Mouse (Mus musculus): ENCODE data around the gene Setd5. TPM values are rescaled to one million over a fixed set of nuclear protein-coding genes. Genes with fewer than 3 reads are reported as not detected.

The Setd5 gene
- polyA plus RNA-seq, 2 experiments, result 90.2 to 93.8 TPM

DNA sequence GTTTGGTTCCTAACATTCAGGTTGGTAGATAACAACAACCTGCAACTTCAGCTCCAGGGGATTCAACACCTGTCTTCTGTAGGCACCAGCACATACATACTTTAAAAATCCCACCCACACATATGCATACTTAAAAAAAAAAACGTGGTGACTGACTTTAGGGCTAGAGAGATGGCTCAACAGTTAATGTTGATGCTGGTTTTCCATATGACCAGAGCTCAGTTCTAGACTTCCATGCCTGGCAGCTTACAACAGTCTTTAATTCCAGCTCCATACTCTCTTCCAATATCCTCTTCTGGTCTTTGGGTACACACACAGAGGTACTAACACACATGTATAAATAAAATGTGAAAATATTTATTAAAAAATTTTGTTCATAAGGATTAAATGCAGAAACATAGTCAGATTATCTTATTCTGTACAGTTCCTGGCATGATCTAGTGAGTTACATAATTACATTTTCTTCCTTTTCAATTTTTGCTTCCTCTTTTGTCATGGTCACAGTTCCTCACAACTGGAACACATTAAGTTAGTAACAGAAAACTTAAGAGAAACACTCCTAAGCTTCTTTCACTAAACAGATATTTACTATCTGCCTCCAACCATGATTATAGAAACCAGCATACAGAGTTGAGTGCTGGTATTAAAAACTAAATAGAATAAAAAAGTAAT is 16.1 kb upstream of the Setd5 start:
- Histone ChIP-seq H3K4me3 (replicated peaks; ENCODE audit: low read length) (no peak overlapping the region), H3K36me3 (ENCODE audit: control insufficient read depth, insufficient read depth, low read length) (peaks cover 86% of the 10 kb centered on the region), H3K9me3 (ENCODE audit: control insufficient read depth, low read length) (no peaks in the 10 kb centered on the region), H3K4me2 (replicated peaks; ENCODE audit: low read depth, low read length, severe bottlenecking) (no peak overlapping the region), H3K4me1 (ENCODE audit: control insufficient read depth, insufficient read depth, low read length) (no peaks in the 10 kb centered on the region), H3K27ac (replicated peaks; ENCODE audit: low read depth, low read length) (no peak overlapping the region), H3K27me3 (ENCODE audit: control insufficient read depth, insufficient read depth, low read length) (no peaks in the 10 kb centered on the region), H3K9ac (ENCODE audit: low read depth, low read length, severe bottlenecking) (no peak overlapping the region)
- no peak for TF ChIP-seq POLR2A (IDR thresholded peaks at IDR 0.05; ENCODE audit: borderline replicate concordance, extremely low read depth, insufficient read depth, insufficient read length)
- DNase-seq (ENCODE audit: low spot score), result no peak
- no peak for ATAC-seq (ENCODE audit: low FRiP score, low read depth)
- WGBS, result 73% methylated on average over 1 of the region's 1 CpGs

DNA sequence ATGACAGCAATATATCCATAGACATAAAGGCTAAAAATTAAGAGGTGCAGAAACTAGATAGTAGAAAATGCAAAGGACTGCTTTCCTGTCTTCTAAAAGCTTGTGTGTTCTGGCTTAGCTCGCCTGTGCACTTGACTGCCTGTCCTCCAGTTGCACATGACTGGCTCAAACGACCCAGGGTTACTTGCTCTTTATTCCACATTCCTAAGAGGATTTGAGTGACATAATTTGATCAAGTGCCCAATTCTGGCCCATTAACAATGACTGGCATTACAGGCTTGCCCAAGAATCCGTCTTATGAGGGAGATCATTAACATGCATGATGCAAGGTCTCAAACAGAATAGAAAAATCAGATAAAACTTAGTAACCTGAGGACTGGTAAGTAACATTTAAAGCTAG is 14.9 kb upstream of the Setd5 start:
- no peaks in the 10 kb centered on the region for H3K27me3 ChIP-seq (ENCODE audit: control insufficient read depth, insufficient read depth, low read length)
- DNase-seq (ENCODE audit: low spot score), result no peak
- ATAC-seq (ENCODE audit: low FRiP score, low read depth), result no peak
- TF ChIP-seq POLR2A (IDR thresholded peaks at IDR 0.05; ENCODE audit: borderline replicate concordance, extremely low read depth, insufficient read depth, insufficient read length), result no peak
- H3K4me1 ChIP-seq (ENCODE audit: control insufficient read depth, insufficient read depth, low read length), result no peaks in the 10 kb centered on the region
- H3K9ac ChIP-seq (ENCODE audit: low read depth, low read length, severe bottlenecking), result no peak overlapping the region
- no peak overlapping the region for H3K27ac ChIP-seq (replicated peaks; ENCODE audit: low read depth, low read length)
- WGBS, result 74% methylated on average over 3 of the region's 3 CpGs
- no peak overlapping the region for H3K4me2 ChIP-seq (replicated peaks; ENCODE audit: low read depth, low read length, severe bottlenecking)
- no peak overlapping the region for H3K4me3 ChIP-seq (replicated peaks; ENCODE audit: low read length)
- peaks cover 87% of the 10 kb centered on the region for H3K36me3 ChIP-seq (ENCODE audit: control insufficient read depth, insufficient read depth, low read length)
- no peaks in the 10 kb centered on the region for H3K9me3 ChIP-seq (ENCODE audit: control insufficient read depth, low read length)

DNA sequence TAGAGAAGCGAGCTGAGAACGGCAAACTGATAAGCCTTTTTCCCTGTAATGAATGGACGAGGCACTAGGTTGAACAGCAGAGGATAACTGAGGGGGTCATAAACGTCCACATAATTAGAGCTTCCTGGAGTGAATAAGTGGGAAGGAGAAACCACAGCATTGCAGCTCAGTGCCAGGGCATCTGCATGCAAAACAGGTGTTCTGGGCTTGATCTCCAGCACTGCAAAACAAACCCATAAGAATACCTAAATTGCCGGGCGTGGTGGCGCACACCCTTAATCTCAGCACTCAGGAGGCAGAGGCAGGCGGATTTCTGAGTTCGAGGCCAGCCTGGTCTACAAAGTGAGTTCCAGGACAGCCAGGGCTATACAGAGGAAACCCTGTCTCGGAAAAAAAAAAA is 13.8 kb upstream of the Setd5 start:
- no peak overlapping the region for H3K9ac ChIP-seq (ENCODE audit: low read depth, low read length, severe bottlenecking)
- H3K4me1 ChIP-seq (ENCODE audit: control insufficient read depth, insufficient read depth, low read length), result no peaks in the 10 kb centered on the region
- 84% methylated on average over 10 of the region's 10 CpGs for WGBS
- TF ChIP-seq POLR2A (IDR thresholded peaks at IDR 0.05; ENCODE audit: borderline replicate concordance, extremely low read depth, insufficient read depth, insufficient read length), result no peak
- H3K9me3 ChIP-seq (ENCODE audit: control insufficient read depth, low read length), result no peaks in the 10 kb centered on the region
- no peak for ATAC-seq (ENCODE audit: low FRiP score, low read depth)
- H3K4me3 ChIP-seq (replicated peaks; ENCODE audit: low read length), result no peak overlapping the region
- no peak overlapping the region for H3K27ac ChIP-seq (replicated peaks; ENCODE audit: low read depth, low read length)
- H3K36me3 ChIP-seq (ENCODE audit: control insufficient read depth, insufficient read depth, low read length), result peaks cover 90% of the 10 kb centered on the region
- H3K27me3 ChIP-seq (ENCODE audit: control insufficient read depth, insufficient read depth, low read length), result no peaks in the 10 kb centered on the region
- no peak for DNase-seq (ENCODE audit: low spot score)
- H3K4me2 ChIP-seq (replicated peaks; ENCODE audit: low read depth, low read length, severe bottlenecking), result no peak overlapping the region

DNA sequence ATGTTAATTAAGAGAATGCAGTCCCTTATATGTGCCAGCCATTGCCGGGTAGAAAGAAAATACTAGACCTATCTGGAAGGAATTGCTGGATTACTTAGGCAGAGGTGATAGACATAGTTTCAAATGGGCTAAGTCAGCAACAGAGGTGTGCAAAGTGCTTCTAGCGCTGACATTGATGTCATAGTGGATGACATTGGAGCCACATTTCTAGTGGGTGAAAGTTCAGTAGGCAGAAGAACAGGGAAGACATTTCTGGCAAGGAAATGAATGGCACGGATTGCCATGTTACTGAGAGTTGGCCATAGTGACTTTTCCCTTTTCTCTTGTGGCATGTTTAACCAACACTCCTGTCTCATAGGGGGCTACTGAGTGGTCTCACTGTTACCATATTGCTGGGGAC is 12.0 kb upstream of the Setd5 start:
- H3K36me3 ChIP-seq (ENCODE audit: control insufficient read depth, insufficient read depth, low read length), result peaks cover 91% of the 10 kb centered on the region

DNA sequence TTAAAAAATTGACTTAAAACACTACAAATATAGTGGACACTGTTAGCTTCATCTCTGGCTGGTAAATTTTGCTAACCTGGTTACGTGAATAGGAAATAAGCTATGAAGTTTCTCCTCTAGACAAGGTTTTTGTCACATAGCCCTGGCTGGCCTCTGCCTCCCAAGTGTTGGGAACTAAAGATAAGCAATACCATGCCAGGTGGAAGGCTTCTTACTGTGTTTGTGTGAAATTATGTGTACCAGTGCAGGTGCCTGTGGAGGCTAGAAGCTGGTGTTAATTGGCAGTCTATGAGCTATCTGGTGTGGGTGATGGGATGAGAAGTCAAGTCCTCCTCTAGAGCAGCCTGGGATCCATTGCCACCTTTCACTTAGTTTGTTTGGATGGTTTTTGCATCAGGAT is 8.0 kb upstream of the Setd5 start:
- H3K27me3 ChIP-seq (ENCODE audit: control insufficient read depth, insufficient read depth, low read length), result no peaks in the 10 kb centered on the region
- H3K4me3 ChIP-seq (replicated peaks; ENCODE audit: low read length), result no peak overlapping the region
- no peak overlapping the region for H3K4me2 ChIP-seq (replicated peaks; ENCODE audit: low read depth, low read length, severe bottlenecking)
- 95% methylated on average over 1 of the region's 1 CpGs for WGBS
- H3K9me3 ChIP-seq (ENCODE audit: control insufficient read depth, low read length), result no peaks in the 10 kb centered on the region
- H3K36me3 ChIP-seq (ENCODE audit: control insufficient read depth, insufficient read depth, low read length), result peaks cover 62% of the 10 kb centered on the region
- no peak for DNase-seq (ENCODE audit: low spot score)
- peaks cover 8% of the 10 kb centered on the region for H3K4me1 ChIP-seq (ENCODE audit: control insufficient read depth, insufficient read depth, low read length)
- TF ChIP-seq POLR2A (IDR thresholded peaks at IDR 0.05; ENCODE audit: borderline replicate concordance, extremely low read depth, insufficient read depth, insufficient read length), result no peak
- H3K27ac ChIP-seq (replicated peaks; ENCODE audit: low read depth, low read length), result no peak overlapping the region
- H3K9ac ChIP-seq (ENCODE audit: low read depth, low read length, severe bottlenecking), result no peak overlapping the region
- no peak for ATAC-seq (ENCODE audit: low FRiP score, low read depth)

More for the DNA sequence above, 12.0 kb upstream of the Setd5 start:
- no peak for DNase-seq (ENCODE audit: low spot score)
- Histone ChIP-seq H3K4me3 (replicated peaks; ENCODE audit: low read length) (no peak overlapping the region), H3K27ac (replicated peaks; ENCODE audit: low read depth, low read length) (no peak overlapping the region), H3K9ac (ENCODE audit: low read depth, low read length, severe bottlenecking) (no peak overlapping the region), H3K27me3 (ENCODE audit: control insufficient read depth, insufficient read depth, low read length) (no peaks in the 10 kb centered on the region), H3K4me1 (ENCODE audit: control insufficient read depth, insufficient read depth, low read length) (no peaks in the 10 kb centered on the region), H3K9me3 (ENCODE audit: control insufficient read depth, low read length) (no peaks in the 10 kb centered on the region), H3K4me2 (replicated peaks; ENCODE audit: low read depth, low read length, severe bottlenecking) (no peak overlapping the region)
- TF ChIP-seq POLR2A (IDR thresholded peaks at IDR 0.05; ENCODE audit: borderline replicate concordance, extremely low read depth, insufficient read depth, insufficient read length), result no peak
- no peak for ATAC-seq (ENCODE audit: low FRiP score, low read depth)
- 86% methylated on average over 3 of the region's 3 CpGs for WGBS
